Mouse (Mus musculus): ENCODE data around the gene Pkdrej.

- no peak for TF ChIP-seq CTCF (conservative IDR thresholded peaks at IDR 0.05; ENCODE audit: insufficient read depth, insufficient read length, low read depth, low read length)
- peak; percentile 55 for TF ChIP-seq POLR2A (IDR thresholded peaks at IDR 0.05; ENCODE audit: low read depth, low read length)
Observed at GRCm38 (mm10) chr15:85831954-85832590, 10.5 kb upstream of the Pkdrej start, which contains the start of gene Ttc38.
